Mouse (Mus musculus): ENCODE measurements around the gene Myf6. TPM values are rescaled to one million over a fixed set of nuclear protein-coding genes. Genes with fewer than 3 reads are reported as not detected.

The Myf6 gene
- total and polyA plus RNA-seq, 2 experiments: 0.09 TPM; not detected in 1

GRCm38 (mm10) chr10:107471712-107472111 lies 22.8 kb downstream of the Myf6 start:
- DNase-seq (ENCODE audit: extremely low read depth, low read depth, low spot score): no peak
- Histone ChIP-seq H3K9ac (ENCODE audit: low read depth, low read length) (no peak overlapping the region), H3K4me3 (ENCODE audit: insufficient read depth, low read depth, low read length) (no peak overlapping the region), H3K27ac (replicated peaks; ENCODE audit: insufficient read depth, low read depth, low read length) (no peak overlapping the region), H3K4me1 (ENCODE audit: control insufficient read depth, insufficient read depth, low read length) (no peaks in the 10 kb centered on the region), H3K27me3 (ENCODE audit: control insufficient read depth, insufficient read depth, low read length) (no peaks in the 10 kb centered on the region), H3K79me2 (ENCODE audit: control insufficient read depth, insufficient read depth, low read length) (no peaks in the 10 kb centered on the region), H3K36me3 (ENCODE audit: control insufficient read depth, insufficient read depth, low read length) (no peaks in the 10 kb centered on the region)
- TF ChIP-seq CTCF (IDR thresholded peaks at IDR 0.05; ENCODE audit: low read depth, low read length) (no peak), POLR2A (IDR thresholded peaks at IDR 0.05; ENCODE audit: extremely low read depth, insufficient read depth, low read length) (no peak)
- 85% methylated on average over 5 of the region's 5 CpGs for WGBS

GRCm38 (mm10) chr10:107467819-107468218 lies 26.7 kb downstream of the Myf6 start:
- Histone ChIP-seq H3K4me1 (ENCODE audit: control insufficient read depth, insufficient read depth, low read length) (no peaks in the 10 kb centered on the region), H3K27ac (replicated peaks; ENCODE audit: insufficient read depth, low read depth, low read length) (no peak overlapping the region), H3K9ac (ENCODE audit: low read depth, low read length) (no peak overlapping the region), H3K4me3 (ENCODE audit: insufficient read depth, low read depth, low read length) (no peak overlapping the region), H3K36me3 (ENCODE audit: control insufficient read depth, insufficient read depth, low read length) (no peaks in the 10 kb centered on the region), H3K79me2 (ENCODE audit: control insufficient read depth, insufficient read depth, low read length) (no peaks in the 10 kb centered on the region), H3K27me3 (ENCODE audit: control insufficient read depth, insufficient read depth, low read length) (no peaks in the 10 kb centered on the region)
- no peak for DNase-seq (ENCODE audit: extremely low read depth, low read depth, low spot score)
- 81% methylated on average over 7 of the region's 7 CpGs for WGBS
- TF ChIP-seq POLR2A (IDR thresholded peaks at IDR 0.05; ENCODE audit: extremely low read depth, insufficient read depth, low read length) (no peak), CTCF (IDR thresholded peaks at IDR 0.05; ENCODE audit: low read depth, low read length) (no peak)

GRCm38 (mm10) chr10:107449496-107450330 lies 44.8 kb downstream of the Myf6 start:
- Histone ChIP-seq H3K36me3 (ENCODE audit: control insufficient read depth, insufficient read depth, low read length) (no peaks in the 10 kb centered on the region), H3K4me1 (ENCODE audit: control insufficient read depth, insufficient read depth, low read length) (no peaks in the 10 kb centered on the region), H3K27ac (replicated peaks; ENCODE audit: insufficient read depth, low read depth, low read length) (no peak overlapping the region), H3K27me3 (ENCODE audit: control insufficient read depth, insufficient read depth, low read length) (no peaks in the 10 kb centered on the region), H3K4me3 (ENCODE audit: insufficient read depth, low read depth, low read length) (no peak overlapping the region), H3K9ac (ENCODE audit: low read depth, low read length) (no peak overlapping the region), H3K79me2 (ENCODE audit: control insufficient read depth, insufficient read depth, low read length) (no peaks in the 10 kb centered on the region)
- 84% methylated on average over 5 of the region's 5 CpGs for WGBS
- no peak for DNase-seq (ENCODE audit: extremely low read depth, low read depth, low spot score)
- TF ChIP-seq CTCF (IDR thresholded peaks at IDR 0.05; ENCODE audit: low read depth, low read length): no peak

Other genes starting within 250 kb of the Myf6 start
- 16.1 and 28.2 TPM in 2 replicates for gene Lin7a, start 223.1 kb downstream of the Myf6 start, total RNA-seq (2014; rRNA removed)
- 3.4 and 4.4 TPM in 2 replicates for gene Lin7a, start 223.1 kb downstream of the Myf6 start, polyA plus RNA-seq (2012; rRNA removed)
- not detected in 2 replicates for gene Myf5, start 8.6 kb downstream of the Myf6 start, total RNA-seq (2014; rRNA removed)
- gene Myf5, start 8.6 kb downstream of the Myf6 start, polyA plus RNA-seq (2012; rRNA removed): not detected in 2 replicates
- under 0.01 TPM in 1 of 2 replicates, not detected in the other for gene Ptprq, start 225.3 kb upstream of the Myf6 start, total RNA-seq (2014; rRNA removed)
- not detected in 2 replicates for gene Ptprq, start 225.3 kb upstream of the Myf6 start, polyA plus RNA-seq (2012; rRNA removed)